Mouse (Mus musculus): ENCODE data around the gene Iqcc. TPM values are rescaled to one million over a fixed set of nuclear protein-coding genes. Genes with fewer than 3 reads are reported as not detected.

Iqcc gene
- polyA plus RNA-seq, 2 experiments, result 28.6 to 35.5 TPM

DNA sequence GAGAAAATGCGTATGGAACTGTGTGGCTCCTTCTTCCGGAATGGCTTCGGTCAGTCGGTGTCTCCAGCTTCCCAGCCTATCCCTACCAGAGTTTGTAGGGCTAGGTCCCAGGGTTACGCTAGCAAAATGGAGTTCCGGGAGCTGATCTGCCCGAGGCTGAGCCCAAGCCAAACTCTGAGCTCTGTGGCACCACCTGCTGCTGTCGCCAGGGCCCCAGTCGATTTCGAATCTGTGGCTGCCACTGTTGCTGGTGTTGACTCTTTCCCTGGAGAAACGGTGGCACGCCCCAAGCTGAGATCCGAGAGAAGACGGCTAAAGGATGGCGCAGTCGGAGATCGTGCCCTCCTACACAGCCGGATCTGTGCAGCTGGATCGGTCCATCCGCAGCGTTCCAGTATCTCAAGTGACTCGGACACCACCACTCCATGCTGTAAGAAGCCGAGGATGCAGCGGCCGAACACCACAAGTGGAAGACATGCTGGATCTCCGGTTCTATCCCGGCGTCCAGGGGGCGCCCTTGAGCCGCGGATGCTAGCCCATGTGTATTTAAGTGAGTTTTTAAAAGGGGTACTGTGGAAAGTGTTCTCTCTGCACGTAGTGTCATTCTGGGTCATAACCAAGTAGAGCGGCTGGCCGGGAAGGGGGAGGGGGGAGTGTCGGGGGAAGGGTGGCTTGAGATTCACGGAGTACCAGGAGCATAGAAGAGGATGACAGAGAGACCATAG is 33.9 kb downstream of the Iqcc start:
- Histone ChIP-seq H3K36me3 (ENCODE audit: control insufficient read depth, insufficient read depth, low read length) (no peaks in the 10 kb centered on the region), H3K9me3 (ENCODE audit: control insufficient read depth, low read length) (no peaks in the 10 kb centered on the region), H3K4me3 (replicated peaks; ENCODE audit: low read length) (peak overlapping the region; percentile 47), H3K9ac (ENCODE audit: low read depth, low read length, severe bottlenecking) (peak overlapping the region; percentile 64), H3K4me1 (ENCODE audit: control insufficient read depth, insufficient read depth, low read length) (peaks cover 4% of the 10 kb centered on the region; the same call in 1 of the 2 replicates), H3K4me2 (replicated peaks; ENCODE audit: low read depth, low read length, severe bottlenecking) (peak overlapping the region; percentile 81), H3K27ac (replicated peaks; ENCODE audit: low read depth, low read length) (0 out of 2 replicates have a peak overlapping the region, but pooled peaks have one; percentile 38), H3K27me3 (ENCODE audit: control insufficient read depth, insufficient read depth, low read length) (no peaks in the 10 kb centered on the region)
- 4% methylated on average over 36 of the region's 36 CpGs for WGBS
- DNase-seq (ENCODE audit: low spot score), result peak; percentile 79
- no peak for TF ChIP-seq POLR2A (IDR thresholded peaks at IDR 0.05; ENCODE audit: borderline replicate concordance, extremely low read depth, insufficient read depth, insufficient read length)
- ATAC-seq (ENCODE audit: low FRiP score, low read depth), result peak; percentile 69

DNA sequence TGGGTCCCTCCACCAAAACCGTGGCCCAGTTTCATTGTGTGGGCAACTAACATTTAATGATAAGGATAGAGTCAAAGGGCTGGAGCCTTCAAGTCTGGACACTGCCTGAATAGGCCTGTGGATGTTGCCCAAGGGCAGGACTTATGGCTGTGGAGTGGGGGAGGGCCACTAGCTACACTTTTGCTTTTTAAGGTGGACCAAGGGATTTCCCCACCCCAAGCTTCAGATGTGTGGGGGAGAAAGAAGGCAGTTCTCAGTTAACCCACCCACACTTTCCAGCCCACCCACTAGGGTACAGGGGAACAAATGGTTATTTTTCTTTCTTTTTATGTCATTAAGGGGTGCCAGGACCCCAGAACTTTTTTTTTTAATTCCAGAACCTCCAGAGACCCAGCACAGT is 34.5 kb downstream of the Iqcc start:
- peak overlapping the region; percentile 64; the same call in 1 of the 2 replicates for H3K9ac ChIP-seq (ENCODE audit: low read depth, low read length, severe bottlenecking)
- no peak for TF ChIP-seq POLR2A (IDR thresholded peaks at IDR 0.05; ENCODE audit: borderline replicate concordance, extremely low read depth, insufficient read depth, insufficient read length)
- H3K36me3 ChIP-seq (ENCODE audit: control insufficient read depth, insufficient read depth, low read length), result no peaks in the 10 kb centered on the region
- DNase-seq (ENCODE audit: low spot score) (no peak), ATAC-seq (ENCODE audit: low FRiP score, low read depth) (no peak)
- WGBS, result 48% methylated on average over 1 of the region's 1 CpGs
- H3K27me3 ChIP-seq (ENCODE audit: control insufficient read depth, insufficient read depth, low read length), result no peaks in the 10 kb centered on the region
- peaks cover 4% of the 10 kb centered on the region; the same call in 1 of the 2 replicates for H3K4me1 ChIP-seq (ENCODE audit: control insufficient read depth, insufficient read depth, low read length)
- peak overlapping the region; percentile 47 for H3K4me3 ChIP-seq (replicated peaks; ENCODE audit: low read length)
- H3K27ac ChIP-seq (replicated peaks; ENCODE audit: low read depth, low read length), result 0 out of 2 replicates have a peak overlapping the region, but pooled peaks have one; percentile 38
- peak overlapping the region; percentile 81 for H3K4me2 ChIP-seq (replicated peaks; ENCODE audit: low read depth, low read length, severe bottlenecking)
- H3K9me3 ChIP-seq (ENCODE audit: control insufficient read depth, low read length), result no peaks in the 10 kb centered on the region

DNA sequence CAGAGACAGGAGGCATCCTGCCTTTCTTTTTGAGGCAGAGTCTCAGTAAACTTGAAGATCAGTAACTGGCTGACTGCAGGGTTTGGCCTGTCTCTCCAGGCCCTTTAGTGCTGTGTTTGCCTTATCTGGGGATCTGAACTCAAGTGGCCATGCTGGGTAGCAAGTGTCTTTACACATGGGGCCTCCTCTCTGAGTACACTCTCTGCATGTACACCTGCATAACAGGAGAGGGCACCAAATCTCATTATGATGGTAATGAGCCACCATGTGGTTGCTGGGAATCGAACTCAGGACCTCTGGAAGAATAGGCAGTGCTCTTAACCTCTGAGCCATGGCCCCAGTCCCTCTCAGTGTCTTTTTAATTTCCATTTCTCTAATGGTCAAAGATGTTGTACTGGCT is 36.6 kb downstream of the Iqcc start:
- Histone ChIP-seq H3K36me3 (ENCODE audit: control insufficient read depth, insufficient read depth, low read length) (no peaks in the 10 kb centered on the region), H3K9ac (ENCODE audit: low read depth, low read length, severe bottlenecking) (no peak overlapping the region), H3K27me3 (ENCODE audit: control insufficient read depth, insufficient read depth, low read length) (no peaks in the 10 kb centered on the region), H3K4me3 (replicated peaks; ENCODE audit: low read length) (no peak overlapping the region), H3K27ac (replicated peaks; ENCODE audit: low read depth, low read length) (no peak overlapping the region), H3K4me1 (ENCODE audit: control insufficient read depth, insufficient read depth, low read length) (peaks cover 4% of the 10 kb centered on the region; the same call in 1 of the 2 replicates), H3K4me2 (replicated peaks; ENCODE audit: low read depth, low read length, severe bottlenecking) (no peak overlapping the region), H3K9me3 (ENCODE audit: control insufficient read depth, low read length) (no peaks in the 10 kb centered on the region)
- DNase-seq (ENCODE audit: low spot score), result no peak
- no peak for TF ChIP-seq POLR2A (IDR thresholded peaks at IDR 0.05; ENCODE audit: borderline replicate concordance, extremely low read depth, insufficient read depth, insufficient read length)
- WGBS, result 91% methylated on average over 1 of the region's 1 CpGs
- ATAC-seq (ENCODE audit: low FRiP score, low read depth), result no peak

DNA sequence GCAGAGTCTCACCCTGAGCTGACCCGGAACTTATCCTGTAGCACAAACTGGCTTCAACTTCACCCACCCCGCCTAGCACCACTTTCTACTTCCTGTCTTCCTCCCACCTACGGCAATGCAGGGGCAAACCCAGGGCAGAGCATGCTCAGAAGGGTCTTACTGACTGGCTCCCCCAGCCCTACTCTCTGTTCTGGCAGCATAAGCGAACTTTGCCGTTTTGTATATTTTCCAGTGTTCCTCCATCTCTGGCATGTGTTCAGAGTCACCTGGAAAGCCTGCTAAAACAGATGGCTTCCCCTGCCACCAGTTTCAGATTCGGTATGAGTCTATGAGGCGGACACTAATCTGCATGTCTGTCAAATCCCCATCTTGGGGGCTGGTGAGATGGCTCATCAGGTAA is 38.6 kb downstream of the Iqcc start:
- no peak overlapping the region for H3K4me3 ChIP-seq (replicated peaks; ENCODE audit: low read length)
- H3K9ac ChIP-seq (ENCODE audit: low read depth, low read length, severe bottlenecking), result no peak overlapping the region
- no peaks in the 10 kb centered on the region for H3K9me3 ChIP-seq (ENCODE audit: control insufficient read depth, low read length)
- H3K27me3 ChIP-seq (ENCODE audit: control insufficient read depth, insufficient read depth, low read length), result no peaks in the 10 kb centered on the region
- no peak for ATAC-seq (ENCODE audit: low FRiP score, low read depth)
- H3K27ac ChIP-seq (replicated peaks; ENCODE audit: low read depth, low read length), result no peak overlapping the region
- no peaks in the 10 kb centered on the region for H3K36me3 ChIP-seq (ENCODE audit: control insufficient read depth, insufficient read depth, low read length)
- WGBS, result 64% methylated on average over 7 of the region's 7 CpGs
- H3K4me2 ChIP-seq (replicated peaks; ENCODE audit: low read depth, low read length, severe bottlenecking), result no peak overlapping the region
- no peak for DNase-seq (ENCODE audit: low spot score)
- TF ChIP-seq POLR2A (IDR thresholded peaks at IDR 0.05; ENCODE audit: borderline replicate concordance, extremely low read depth, insufficient read depth, insufficient read length), result no peak
- peaks cover 4% of the 10 kb centered on the region; the same call in 1 of the 2 replicates for H3K4me1 ChIP-seq (ENCODE audit: control insufficient read depth, insufficient read depth, low read length)

DNA sequence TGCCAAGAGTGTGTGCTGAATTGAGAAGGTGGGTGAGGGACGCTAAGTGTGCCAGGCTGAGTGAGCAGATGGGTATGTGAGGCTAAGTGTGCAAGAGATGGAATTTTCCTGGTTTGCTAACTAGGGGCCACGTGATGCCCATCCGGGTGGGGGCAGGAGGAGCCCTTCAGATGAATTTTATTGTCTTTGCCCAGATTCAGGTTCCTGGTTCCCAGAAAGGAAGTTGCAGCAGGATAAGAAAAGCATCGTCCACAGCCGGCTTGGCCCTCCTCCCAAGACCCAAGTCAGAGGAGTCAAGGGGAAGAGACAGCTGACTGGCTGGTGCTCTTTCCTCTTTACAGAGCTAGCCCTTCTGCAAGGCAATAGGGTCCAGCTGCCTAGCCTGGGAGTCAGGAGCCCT is 40.4 kb downstream of the Iqcc start, which contains the start of gene Fam167b:
TSS of gene Fam167b (minus strand) at position 84 of the 400 bp plus-strand sequence.
- WGBS, result 90% methylated on average over 5 of the region's 5 CpGs
- no peak within 1 kb of the TSS for H3K9ac ChIP-seq (ENCODE audit: low read depth, low read length, severe bottlenecking)
- no peaks in the 10 kb centered on the region for H3K36me3 ChIP-seq (ENCODE audit: control insufficient read depth, insufficient read depth, low read length)
- ATAC-seq (ENCODE audit: low FRiP score, low read depth) (no peak), DNase-seq (ENCODE audit: low spot score) (no peak)
- H3K27me3 ChIP-seq (ENCODE audit: control insufficient read depth, insufficient read depth, low read length), result no peaks in the 10 kb centered on the region
- TF ChIP-seq POLR2A (IDR thresholded peaks at IDR 0.05; ENCODE audit: borderline replicate concordance, extremely low read depth, insufficient read depth, insufficient read length), result no peak
- no peaks in the 10 kb centered on the region; the same call in 1 of the 2 replicates for H3K4me1 ChIP-seq (ENCODE audit: control insufficient read depth, insufficient read depth, low read length)
- H3K9me3 ChIP-seq (ENCODE audit: control insufficient read depth, low read length), result no peaks in the 10 kb centered on the region
- H3K4me2 ChIP-seq (replicated peaks; ENCODE audit: low read depth, low read length, severe bottlenecking), result no peak within 1 kb of the TSS
- no peak within 1 kb of the TSS for H3K4me3 ChIP-seq (replicated peaks; ENCODE audit: low read length)
- no peak within 1 kb of the TSS for H3K27ac ChIP-seq (replicated peaks; ENCODE audit: low read depth, low read length)
